In genomic region chr10:120895899-120896289, GRCm38 (mm10) we compare ENCODE assay signal across 9 mouse cellular contexts. TPM values are rescaled to one million over a fixed set of nuclear protein-coding genes. Genes with fewer than 3 reads are reported as not detected.
DNase-seq lines count a peak whose midpoint lies in the region; ATAC-seq lines count a peak whose summit lies in the region.
"Had no signal": no experiment of that assay in that cellular context is flagged by ENCODE, and none has a peak within 500 bp of the region (broad histone marks: within the 10 kb centered on the region; RNA-seq: fewer than 3 reads in every experiment).

No protein-coding gene starts in this region.

- DNase-seq in heart, postnatal 25 days (ENCODE audit: low spot score) = no peak
- no peak for DNase-seq in cerebellum, adult 11-12 months
- DNase-seq in left cerebral cortex, adult 8-10 months (ENCODE audit: low spot score in 2 of 2) = no peak
- no peak for DNase-seq in cerebellum, adult 8-10 months
- DNase-seq: cerebellum, postnatal 25 days had no signal

- H3K9ac ChIP-seq in heart, embryonic 12.5 days = peak overlapping the region; percentile 51; the same call in 1 of the 2 replicates
- H3K9ac ChIP-seq in heart, embryonic 16.5 days (ENCODE audit: low read length) = peak overlapping the region; percentile 57; the same call in 1 of the 2 replicates

- WGBS in heart, embryonic 12.5 days = 21% methylated on average over 15 of the region's 15 CpGs
- WGBS in heart, embryonic 16.5 days = 12% methylated on average over 15 of the region's 15 CpGs

- intact Hi-C loops in heart, postnatal 25 days (cut with DNase I) = no loop called here

- H3K4me1 ChIP-seq in heart, embryonic 12.5 days (replicated peaks) = peaks cover 48% of the 10 kb centered on the region
- peaks cover 38% of the 10 kb centered on the region for H3K4me1 ChIP-seq in heart, embryonic 16.5 days (ENCODE audit: control insufficient read depth, insufficient read depth, low read length)

- no peak for ATAC-seq in heart, embryonic 12.5 days (ENCODE audit: insufficient number of reproducible peaks, low FRiP score)
- ATAC-seq in CD4-positive, CD25-positive, alpha-beta regulatory T cell, adult 4 months = peak; percentile 86
- ATAC-seq in heart, embryonic 16.5 days (replicated peaks; ENCODE audit: extremely low read depth, insufficient read depth, low FRiP score) = no peak
- ATAC-seq in megakaryocyte, adult 5-6 weeks (ENCODE audit: poor library complexity, severe bottlenecking) = peak; percentile 69

- H3K36me3 ChIP-seq in heart, embryonic 12.5 days = peaks cover 25% of the 10 kb centered on the region
- peaks cover 11% of the 10 kb centered on the region for H3K36me3 ChIP-seq in heart, embryonic 16.5 days (ENCODE audit: control insufficient read depth, insufficient read depth)

- peak overlapping the region; percentile 27; the same call in 1 of the 2 replicates for H3K4me3 ChIP-seq in heart, embryonic 12.5 days
- H3K4me3 ChIP-seq in heart, embryonic 16.5 days (ENCODE audit: low read length) = peak overlapping the region; percentile 33

- peak overlapping the region; percentile 63 for H3K27ac ChIP-seq in heart, embryonic 12.5 days (ENCODE audit: poor library complexity, severe bottlenecking)
- H3K27ac ChIP-seq in heart, embryonic 16.5 days (ENCODE audit: low read length) = peak overlapping the region; percentile 71

- H3K4me2 ChIP-seq in heart, embryonic 12.5 days = peak overlapping the region; percentile 58
- H3K4me2 ChIP-seq in heart, embryonic 16.5 days (ENCODE audit: low read depth, low read length) = peak overlapping the region; percentile 58

- no peaks in the 10 kb centered on the region for H3K27me3 ChIP-seq in heart, embryonic 12.5 days (replicated peaks)
- H3K27me3 ChIP-seq in heart, embryonic 16.5 days (ENCODE audit: control insufficient read depth, insufficient read depth, low read length) = no peaks in the 10 kb centered on the region

- H3K9me3 ChIP-seq in heart, embryonic 12.5 days (replicated peaks) = no peaks in the 10 kb centered on the region
- no peaks in the 10 kb centered on the region for H3K9me3 ChIP-seq in heart, embryonic 16.5 days (replicated peaks; ENCODE audit: control insufficient read depth, low read length)

RNA-seq across cellular contexts. Expression of gene Msrb3, which starts 3.0 kb away (rescaled TPM):
- 24.1 and 25.9 TPM in 2 replicates for polyA plus RNA-seq in heart, embryonic 12.5 days (2016; fragmentation: Nextera tagmentation; extraction: Ambion mirVana)
- 100 to 1,000 TPM; 101 to 106 TPM for total RNA-seq in heart, postnatal 25 days (2021)
- polyA plus RNA-seq in CD4-positive, CD25-positive, alpha-beta regulatory T cell, adult 4 months (2017; shearing (Covaris generic)) = under 1 TPM; 0.48 to 0.61 TPM
- polyA plus RNA-seq in heart, embryonic 16.5 days (2015; fragmentation: Nextera tagmentation; extraction: Ambion mirVana) = 38.3 and 39.8 TPM in 2 replicates
- 0.40 TPM in 1 of 2 replicates, not detected in the other for total RNA-seq in megakaryocyte, adult 5-6 weeks (2015)
- 0.07 TPM in 1 of 2 replicates, not detected in the other for total RNA-seq in megakaryocyte, adult 5-6 weeks (2017)
- total RNA-seq in left cerebral cortex, adult 8-10 months (2022) = 1 to 10 TPM; 5.4 to 6.6 (median 6.2) TPM

Comparison
In these comparisons a context has a peak if more than half of its experiments do, and no peak if none do; other contexts are left out.
1. ATAC-seq: peak in CD4-positive, CD25-positive, alpha-beta regulatory T cell, adult 4 months (single experiment) and megakaryocyte, adult 5-6 weeks (single experiment); none in heart, embryonic 12.5 days (single experiment) and heart, embryonic 16.5 days (single experiment).
2. RNA of gene Msrb3, which starts 3.0 kb away (total RNA-seq): 101 to 106 TPM in heart, postnatal 25 days; 5.4 to 6.6 TPM in left cerebral cortex, adult 8-10 months and 0.07 to 0.40 TPM in megakaryocyte, adult 5-6 weeks; every median in the first group is over 10 times any median in the second.